Mouse (Mus musculus) cerebellum, adult 11 months (tissue): ENCODE measurements around the gene Fam126b.
"Not testable (repeated sequence)": the region's sequence is repeated elsewhere in the genome, so short reads cannot be mapped to it uniquely, and the experiment has no call there.

ENCODE experiments used
- DNase-seq: peaks from one replicate; pipeline ENCODE4 v3.0.0; 2022

Fam126b gene

GRCm38 (mm10) chr1:58586171-58586997, at the start of gene Fam126b, which contains the start of gene Ndufb3:
Gene Fam126b (minus strand): TSS chr1:58586323.
Gene Ndufb3 (plus strand): TSS chr1:58586384.
- peak; percentile 89 for DNase-seq

GRCm38 (mm10) chr1:58628847-58629246, 42.7 kb upstream of the Fam126b start:
- DNase-seq, result not testable (repeated sequence)

- peak; percentile 41 for DNase-seq
Observed at GRCm38 (mm10) chr1:58621996-58622748, 36.0 kb upstream of the Fam126b start.

DNA sequence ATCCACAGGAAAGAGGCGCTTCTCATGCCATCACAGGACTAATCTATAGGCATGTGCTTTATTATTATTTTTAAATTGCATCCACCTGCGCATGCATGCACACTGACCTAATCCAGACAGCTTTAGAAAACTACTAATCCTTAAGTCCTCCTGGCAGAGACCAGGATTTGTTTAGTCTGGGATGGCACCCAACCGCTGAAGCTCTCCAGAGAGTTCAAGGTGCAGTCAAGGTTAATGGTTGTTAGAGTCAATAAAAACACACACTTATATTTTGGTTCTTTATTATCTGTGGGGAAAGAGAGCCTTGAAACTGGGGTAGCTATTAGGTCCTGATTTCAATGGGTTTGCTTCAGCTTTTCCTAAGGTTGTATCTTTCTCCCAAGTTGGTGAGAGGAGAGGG, 35.1 kb upstream of the Fam126b start:
- no peak for DNase-seq

GRCm38 (mm10) chr1:58618766-58619165, 32.6 kb upstream of the Fam126b start:
- DNase-seq, result no peak

DNA sequence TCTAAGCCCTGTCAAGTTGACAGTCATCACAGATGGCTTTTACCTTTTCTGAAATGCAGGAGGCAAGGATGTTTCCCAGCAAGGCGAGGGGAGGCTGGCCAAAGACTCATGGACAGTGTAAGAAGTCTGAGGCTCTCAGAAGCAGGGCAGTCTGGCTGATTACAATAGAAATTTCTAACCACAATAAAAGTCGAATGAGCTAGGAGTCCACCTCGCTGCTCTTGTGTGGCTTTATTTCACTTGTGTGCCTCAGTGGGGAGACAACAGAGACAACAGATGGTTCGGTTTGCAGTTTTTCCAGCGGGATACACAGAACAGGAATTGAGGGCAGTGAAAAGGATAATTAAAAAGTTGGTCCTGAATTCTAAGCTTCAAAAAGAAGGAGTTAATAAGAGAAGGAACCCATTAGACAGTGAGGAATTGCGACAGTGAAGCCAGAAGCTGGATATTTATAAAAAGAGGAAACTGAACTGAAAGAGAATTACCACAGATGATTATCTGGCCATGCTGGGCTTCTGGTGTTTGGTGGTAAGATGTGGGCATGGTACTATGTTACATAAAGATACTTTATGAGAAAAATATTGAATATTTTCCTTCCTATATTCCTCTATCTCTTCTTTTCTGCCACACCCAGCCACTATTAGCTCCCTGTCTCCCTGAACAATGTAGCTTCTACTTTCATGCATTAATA, 32.0 kb upstream of the Fam126b start:
- DNase-seq, result no peak

- DNase-seq, result no peak
Observed at GRCm38 (mm10) chr1:58617076-58617475, 31.0 kb upstream of the Fam126b start.

- DNase-seq, result no peak
Observed at GRCm38 (mm10) chr1:58616176-58616575, 30.1 kb upstream of the Fam126b start.

GRCm38 (mm10) chr1:58615146-58615545, 29.0 kb upstream of the Fam126b start:
- no peak for DNase-seq

GRCm38 (mm10) chr1:58614424-58614823, 28.3 kb upstream of the Fam126b start:
- no peak for DNase-seq

GRCm38 (mm10) chr1:58613786-58614185, 27.7 kb upstream of the Fam126b start:
- no peak for DNase-seq

GRCm38 (mm10) chr1:58610611-58611010, 24.5 kb upstream of the Fam126b start:
- no peak for DNase-seq

- DNase-seq, result no peak
Observed at GRCm38 (mm10) chr1:58610166-58610565, 24.0 kb upstream of the Fam126b start.

- not testable (repeated sequence) for DNase-seq
Observed at GRCm38 (mm10) chr1:58609591-58609990, 23.5 kb upstream of the Fam126b start.

DNA sequence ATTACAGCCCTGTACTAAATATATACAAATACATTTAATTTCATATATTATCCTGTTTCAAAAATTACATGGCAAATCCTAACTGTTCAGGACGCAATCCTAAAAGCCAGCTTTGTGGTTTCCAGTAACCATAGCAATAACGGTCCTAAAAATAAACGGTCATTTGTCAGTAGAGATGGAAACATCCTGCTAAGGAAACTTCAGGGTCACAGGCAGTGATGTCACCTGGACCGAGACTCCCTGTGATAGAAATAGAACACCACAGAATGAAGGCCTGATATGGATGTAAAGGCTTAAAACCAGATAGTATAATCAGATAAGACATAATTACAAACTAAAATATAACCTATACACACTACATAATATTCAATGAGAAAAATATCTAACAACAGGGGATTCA, 17.6 kb upstream of the Fam126b start:
- DNase-seq, result no peak

GRCm38 (mm10) chr1:58602681-58603080, 16.6 kb upstream of the Fam126b start:
- no peak for DNase-seq

GRCm38 (mm10) chr1:58587491-58587890, 1.4 kb upstream of the Fam126b start:
- DNase-seq, result no peak

GRCm38 (mm10) chr1:58585373-58586170, 551 bp downstream of the Fam126b start:
- DNase-seq, result peak; percentile 54

DNA sequence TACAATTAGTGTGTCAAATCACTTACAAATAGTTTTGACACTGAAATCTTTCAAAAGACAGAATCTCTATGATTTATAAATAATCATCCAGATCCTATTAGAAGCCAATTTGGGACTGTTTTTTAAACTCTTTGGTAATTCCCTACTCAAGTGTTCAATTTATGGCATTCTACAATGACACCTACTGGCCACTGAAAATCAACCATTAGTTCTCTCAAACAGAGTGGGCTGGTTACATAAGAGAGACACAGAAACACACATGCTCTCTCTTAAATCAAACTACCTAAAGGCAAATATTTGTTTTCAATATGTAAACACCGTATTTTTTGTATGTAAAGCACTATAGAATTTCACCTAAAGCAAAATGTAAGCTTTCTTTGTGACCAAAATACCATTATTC, 1.9 kb downstream of the Fam126b start:
- DNase-seq, result no peak

- DNase-seq, result no peak
Observed at GRCm38 (mm10) chr1:58582611-58583010, 3.5 kb downstream of the Fam126b start.

DNA sequence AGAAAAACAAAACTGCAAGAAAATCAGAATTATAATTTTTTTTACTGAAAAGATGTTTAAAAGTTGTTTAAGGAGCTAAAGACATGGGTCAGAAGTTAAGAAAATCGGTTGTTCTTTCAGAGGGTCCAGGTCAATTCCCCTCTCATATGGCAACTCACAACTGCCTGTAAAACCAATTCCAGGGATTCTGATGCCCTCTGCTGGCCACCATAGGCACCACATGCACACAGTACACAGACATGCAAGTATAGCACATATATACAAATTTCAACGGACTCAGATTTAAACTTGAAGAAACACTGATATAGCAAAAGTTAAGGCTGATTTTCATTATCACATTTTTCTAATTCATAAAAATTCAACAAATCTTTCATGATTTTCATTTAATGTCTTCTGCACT, 6.9 kb downstream of the Fam126b start:
- no peak for DNase-seq

DNA sequence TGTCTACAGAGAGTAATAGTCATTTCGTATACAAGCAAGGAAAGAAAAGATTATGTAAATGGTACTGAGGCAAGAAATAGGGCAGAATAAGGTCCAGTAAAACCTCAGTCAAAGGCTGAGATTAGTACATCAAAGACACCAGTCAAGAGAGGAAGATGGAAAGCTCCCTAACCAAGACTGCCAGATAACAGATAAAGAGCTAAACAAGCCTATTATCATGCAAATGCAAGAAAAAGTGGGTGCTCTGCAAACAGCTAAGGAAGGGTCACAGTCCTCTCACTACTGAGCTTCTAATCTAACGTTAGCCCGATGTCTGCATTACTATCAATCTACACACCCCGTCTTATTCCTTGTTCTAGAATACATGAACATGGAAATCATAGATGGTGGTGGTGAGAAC, 15.7 kb downstream of the Fam126b start:
- no peak for DNase-seq
